Mouse (Mus musculus) erythroblast, embryonic 14.5 days (primary cell): Measurements from ENCODE around the gene Stat5a.

Experiments used
- GATA1 ChIP-seq: IDR thresholded peaks from 2 replicates; pipeline ENCODE4 v1.6.1; 2012; ENCODE audit warnings: low read length, inconsistent platforms, mixed read lengths
- TAL1 ChIP-seq: IDR thresholded peaks from 3 replicates; pipeline ENCODE4 v1.6.1; 2012; ENCODE audit warnings: low read length, inconsistent platforms, mixed read lengths

DNA sequence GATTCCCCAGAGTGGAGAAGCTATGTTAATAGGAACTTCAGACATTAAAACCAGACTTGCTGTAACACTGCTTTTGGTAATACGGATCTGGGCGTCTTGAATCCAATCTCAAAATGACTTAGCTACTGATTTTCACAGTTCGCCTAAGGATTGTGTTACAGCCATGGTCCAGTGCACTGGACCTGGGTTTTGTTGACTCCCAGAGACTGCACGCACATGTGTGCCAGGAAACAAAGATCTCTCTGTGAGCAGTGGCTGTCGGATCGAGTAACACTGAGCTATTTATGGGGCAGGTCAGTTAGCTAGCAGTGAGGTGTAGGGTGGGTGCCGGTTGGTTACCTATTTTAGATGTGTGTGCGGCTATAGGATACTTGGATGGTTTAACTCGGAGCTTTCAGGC is 48.6 kb upstream of the Stat5a start:
- no peak for TF ChIP-seq GATA1
- TF ChIP-seq TAL1, result no peak
